Mouse (Mus musculus): ENCODE data around the gene Notch1. TPM values are rescaled to one million over a fixed set of nuclear protein-coding genes. Genes with fewer than 3 reads are reported as not detected.

Notch1 gene
- polyA plus RNA-seq, 1 experiment, result 159 TPM

- 69% methylated on average over 5 of the region's 5 CpGs for WGBS
- H3K27ac ChIP-seq (ENCODE audit: control insufficient read depth, insufficient read depth, low read length), result peak overlapping the region; percentile 20; the same call in 1 of the 2 replicates
- peaks cover 4% of the 10 kb centered on the region; the same call in 1 of the 2 replicates for H3K36me3 ChIP-seq (ENCODE audit: control insufficient read depth, insufficient read depth, low read length)
- no peak overlapping the region for H3K4me3 ChIP-seq (ENCODE audit: control insufficient read depth, insufficient read depth, low read length)
- TF ChIP-seq CTCF (IDR thresholded peaks at IDR 0.05; ENCODE audit: borderline replicate concordance, control insufficient read depth, extremely low read depth, insufficient read depth, low read length, poor library complexity), result no peak
- no peak for TF ChIP-seq POLR2A (IDR thresholded peaks at IDR 0.05; ENCODE audit: control insufficient read depth, extremely low read depth, insufficient read depth, low read length, poor library complexity)
- peaks cover 93% of the 10 kb centered on the region for H3K4me1 ChIP-seq (replicated peaks; ENCODE audit: control insufficient read depth, insufficient read depth, low read length)
- DNase-seq, result no peak
- H3K27me3 ChIP-seq (ENCODE audit: control insufficient read depth, insufficient read depth, low read length), result no peaks in the 10 kb centered on the region
These were observed 21.5 kb downstream of the Notch1 start for GRCm38 (mm10) chr2:26494991-26495390.

- Histone ChIP-seq H3K4me3 (ENCODE audit: control insufficient read depth, insufficient read depth, low read length) (no peak overlapping the region), H3K4me1 (replicated peaks; ENCODE audit: control insufficient read depth, insufficient read depth, low read length) (peaks cover 93% of the 10 kb centered on the region), H3K36me3 (ENCODE audit: control insufficient read depth, insufficient read depth, low read length) (peaks cover 4% of the 10 kb centered on the region; the same call in 1 of the 2 replicates), H3K27ac (ENCODE audit: control insufficient read depth, insufficient read depth, low read length) (peak overlapping the region; percentile 76; the same call in 1 of the 2 replicates), H3K27me3 (ENCODE audit: control insufficient read depth, insufficient read depth, low read length) (no peaks in the 10 kb centered on the region)
- TF ChIP-seq CTCF (IDR thresholded peaks at IDR 0.05; ENCODE audit: borderline replicate concordance, control insufficient read depth, extremely low read depth, insufficient read depth, low read length, poor library complexity) (no peak), POLR2A (IDR thresholded peaks at IDR 0.05; ENCODE audit: control insufficient read depth, extremely low read depth, insufficient read depth, low read length, poor library complexity) (no peak)
- DNase-seq, result no peak
- WGBS, result 18% methylated on average over 7 of the region's 7 CpGs
These were observed 22.1 kb downstream of the Notch1 start for GRCm38 (mm10) chr2:26494396-26494795.

GRCm38 (mm10) chr2:26493021-26493781, 23.3 kb downstream of the Notch1 start:
- WGBS, result 6% methylated on average over 9 of the region's 9 CpGs
- H3K4me1 ChIP-seq (replicated peaks; ENCODE audit: control insufficient read depth, insufficient read depth, low read length), result peaks cover 94% of the 10 kb centered on the region
- peak; percentile 73 for DNase-seq
- TF ChIP-seq POLR2A (IDR thresholded peaks at IDR 0.05; ENCODE audit: control insufficient read depth, extremely low read depth, insufficient read depth, low read length, poor library complexity) (no peak), CTCF (IDR thresholded peaks at IDR 0.05; ENCODE audit: borderline replicate concordance, control insufficient read depth, extremely low read depth, insufficient read depth, low read length, poor library complexity) (no peak)
- peak overlapping the region; percentile 3; the same call in 1 of the 2 replicates for H3K4me3 ChIP-seq (ENCODE audit: control insufficient read depth, insufficient read depth, low read length)
- H3K27me3 ChIP-seq (ENCODE audit: control insufficient read depth, insufficient read depth, low read length), result no peaks in the 10 kb centered on the region
- H3K27ac ChIP-seq (ENCODE audit: control insufficient read depth, insufficient read depth, low read length), result peak overlapping the region; percentile 76
- no peaks in the 10 kb centered on the region for H3K36me3 ChIP-seq (ENCODE audit: control insufficient read depth, insufficient read depth, low read length)

GRCm38 (mm10) chr2:26490760-26491301, 25.6 kb downstream of the Notch1 start:
- H3K27me3 ChIP-seq (ENCODE audit: control insufficient read depth, insufficient read depth, low read length), result no peaks in the 10 kb centered on the region
- no peak overlapping the region for H3K4me3 ChIP-seq (ENCODE audit: control insufficient read depth, insufficient read depth, low read length)
- H3K27ac ChIP-seq (ENCODE audit: control insufficient read depth, insufficient read depth, low read length), result no peak overlapping the region
- DNase-seq, result no peak
- WGBS, result 39% methylated on average over 4 of the region's 4 CpGs
- peaks cover 94% of the 10 kb centered on the region for H3K4me1 ChIP-seq (replicated peaks; ENCODE audit: control insufficient read depth, insufficient read depth, low read length)
- TF ChIP-seq CTCF (IDR thresholded peaks at IDR 0.05; ENCODE audit: borderline replicate concordance, control insufficient read depth, extremely low read depth, insufficient read depth, low read length, poor library complexity) (no peak), POLR2A (IDR thresholded peaks at IDR 0.05; ENCODE audit: control insufficient read depth, extremely low read depth, insufficient read depth, low read length, poor library complexity) (no peak)
- no peaks in the 10 kb centered on the region for H3K36me3 ChIP-seq (ENCODE audit: control insufficient read depth, insufficient read depth, low read length)

GRCm38 (mm10) chr2:26488535-26489135, 27.8 kb downstream of the Notch1 start:
- WGBS, result 26% methylated on average over 9 of the region's 9 CpGs
- H3K4me1 ChIP-seq (replicated peaks; ENCODE audit: control insufficient read depth, insufficient read depth, low read length), result peaks cover 72% of the 10 kb centered on the region
- TF ChIP-seq POLR2A (IDR thresholded peaks at IDR 0.05; ENCODE audit: control insufficient read depth, extremely low read depth, insufficient read depth, low read length, poor library complexity) (no peak), CTCF (IDR thresholded peaks at IDR 0.05; ENCODE audit: borderline replicate concordance, control insufficient read depth, extremely low read depth, insufficient read depth, low read length, poor library complexity) (no peak)
- no peak overlapping the region for H3K27ac ChIP-seq (ENCODE audit: control insufficient read depth, insufficient read depth, low read length)
- DNase-seq, result no peak
- H3K4me3 ChIP-seq (ENCODE audit: control insufficient read depth, insufficient read depth, low read length), result no peak overlapping the region
- no peaks in the 10 kb centered on the region for H3K27me3 ChIP-seq (ENCODE audit: control insufficient read depth, insufficient read depth, low read length)
- H3K36me3 ChIP-seq (ENCODE audit: control insufficient read depth, insufficient read depth, low read length), result peaks cover 5% of the 10 kb centered on the region; the same call in 1 of the 2 replicates

GRCm38 (mm10) chr2:26487322-26488021, 29.0 kb downstream of the Notch1 start:
- no peak overlapping the region for H3K27ac ChIP-seq (ENCODE audit: control insufficient read depth, insufficient read depth, low read length)
- H3K36me3 ChIP-seq (ENCODE audit: control insufficient read depth, insufficient read depth, low read length), result peaks cover 5% of the 10 kb centered on the region; the same call in 1 of the 2 replicates
- no peak overlapping the region for H3K4me3 ChIP-seq (ENCODE audit: control insufficient read depth, insufficient read depth, low read length)
- H3K4me1 ChIP-seq (replicated peaks; ENCODE audit: control insufficient read depth, insufficient read depth, low read length), result peaks cover 65% of the 10 kb centered on the region
- TF ChIP-seq CTCF (IDR thresholded peaks at IDR 0.05; ENCODE audit: borderline replicate concordance, control insufficient read depth, extremely low read depth, insufficient read depth, low read length, poor library complexity), result no peak
- no peak for TF ChIP-seq POLR2A (IDR thresholded peaks at IDR 0.05; ENCODE audit: control insufficient read depth, extremely low read depth, insufficient read depth, low read length, poor library complexity)
- DNase-seq, result no peak
- 94% methylated on average over 18 of the region's 18 CpGs for WGBS
- H3K27me3 ChIP-seq (ENCODE audit: control insufficient read depth, insufficient read depth, low read length), result no peaks in the 10 kb centered on the region
